Mouse (Mus musculus): ENCODE data around the gene Gpam.

Gene Gpam

DNA sequence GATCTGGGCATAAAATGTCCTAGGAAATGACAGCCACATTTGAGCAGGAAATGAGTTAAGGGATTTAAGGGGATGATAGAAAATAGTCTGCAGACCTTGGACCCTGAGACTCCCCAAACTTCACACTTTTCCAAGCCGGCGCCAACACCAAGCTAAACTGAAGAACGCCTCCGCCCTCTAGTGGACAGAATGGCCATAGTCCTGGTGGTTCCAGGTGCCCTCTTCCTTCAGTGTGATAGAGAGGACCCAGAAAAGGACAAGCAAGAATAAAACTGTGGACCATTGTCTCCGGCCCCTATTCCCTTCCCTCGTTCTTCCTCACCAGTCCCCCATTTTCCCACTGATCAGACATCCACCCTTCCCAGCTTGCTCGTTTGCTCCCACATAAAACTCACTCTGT lies 66.1 kb downstream of the Gpam start:
- DNase-seq (ENCODE audit: low spot score), result peak; percentile 93

DNA sequence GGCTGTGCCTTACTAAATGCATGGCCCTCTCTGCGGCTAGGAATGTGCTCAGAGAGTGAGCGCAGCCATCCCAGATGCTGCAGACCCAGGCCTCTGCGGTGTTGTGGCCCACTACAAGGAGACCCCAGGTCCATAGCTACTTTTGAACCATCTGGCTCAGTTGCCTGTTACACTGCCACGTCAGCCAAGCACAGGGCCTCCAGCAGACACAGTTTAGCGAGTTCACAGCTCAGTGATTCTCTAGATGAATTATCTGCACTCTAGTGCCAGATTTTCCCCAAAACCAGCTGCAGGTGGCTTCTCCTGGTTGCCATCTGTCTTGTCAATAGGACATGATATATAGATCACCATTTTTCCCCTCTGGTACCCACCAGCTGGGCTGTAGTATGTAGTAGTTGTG lies 69.6 kb downstream of the Gpam start:
- DNase-seq (ENCODE audit: low spot score), result no peak

DNA sequence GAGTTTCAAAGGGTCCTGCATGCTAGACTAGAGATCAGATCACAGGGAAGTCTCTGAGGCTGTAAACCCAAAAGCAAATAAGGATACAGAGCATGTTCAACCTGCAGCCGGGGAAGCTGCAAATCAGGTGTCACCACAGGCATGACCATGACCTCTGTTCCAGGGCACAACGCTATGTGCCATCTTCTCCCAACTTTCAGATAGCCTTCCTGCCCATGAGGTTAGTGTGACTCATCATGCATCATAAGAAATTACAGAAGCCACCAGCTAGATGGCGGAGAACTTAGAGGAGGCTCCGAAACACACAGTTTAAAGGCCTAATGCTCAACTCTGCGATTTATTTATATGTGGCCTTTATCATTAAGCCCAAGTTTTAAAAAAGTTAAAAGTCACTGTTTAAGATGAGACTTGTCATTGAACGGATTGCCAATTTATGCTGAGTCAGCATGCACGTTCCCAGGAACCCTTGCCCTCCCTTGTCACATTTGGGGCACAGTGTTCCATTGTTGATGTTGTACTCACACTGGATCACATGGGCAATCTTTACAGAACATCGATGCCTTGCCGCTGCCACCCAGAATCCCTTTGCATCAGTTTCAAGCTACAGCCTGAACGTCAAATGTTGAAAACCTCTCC lies 71.3 kb downstream of the Gpam start:
- DNase-seq (ENCODE audit: low spot score), result no peak

DNA sequence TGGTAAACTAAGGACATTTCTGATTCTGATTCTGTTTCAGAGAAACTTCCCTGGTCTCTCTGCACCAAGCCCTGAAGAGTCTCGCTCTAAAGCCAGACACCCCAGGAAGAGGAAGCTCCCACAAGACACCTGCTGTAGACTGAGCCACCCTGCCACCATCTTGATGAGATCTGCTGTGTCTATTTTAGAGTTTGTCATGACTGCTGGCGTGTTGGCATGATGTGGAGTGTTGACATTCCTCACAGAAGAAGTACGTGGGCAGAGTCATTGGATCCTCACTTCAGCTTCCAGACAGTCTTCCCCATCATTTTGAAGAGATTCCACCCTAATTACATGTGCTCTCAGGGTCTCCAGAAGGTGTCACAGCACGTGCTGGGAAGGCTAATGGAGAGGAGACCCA lies 73.9 kb downstream of the Gpam start:
- DNase-seq (ENCODE audit: low spot score), result no peak

DNA sequence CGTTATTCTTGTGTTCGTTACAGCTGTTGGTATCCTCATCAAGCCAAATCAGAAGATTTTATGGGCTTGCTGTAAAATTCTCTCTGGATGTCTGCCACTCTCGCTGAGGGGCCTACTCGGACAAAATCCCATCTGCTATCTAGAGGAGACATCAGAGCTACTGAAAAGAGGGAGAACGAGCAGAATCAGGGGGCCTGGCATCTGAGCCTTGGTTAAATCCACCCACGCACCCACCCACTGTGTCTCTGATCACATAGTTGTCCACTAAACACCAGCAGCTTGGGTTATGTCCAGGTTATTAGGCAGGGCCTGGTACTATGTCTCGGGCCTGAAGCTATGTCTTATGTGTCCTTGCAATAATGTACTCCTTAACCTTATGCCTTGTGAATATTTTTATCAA lies 89.6 kb downstream of the Gpam start:
- DNase-seq (ENCODE audit: low spot score), result no peak

DNA sequence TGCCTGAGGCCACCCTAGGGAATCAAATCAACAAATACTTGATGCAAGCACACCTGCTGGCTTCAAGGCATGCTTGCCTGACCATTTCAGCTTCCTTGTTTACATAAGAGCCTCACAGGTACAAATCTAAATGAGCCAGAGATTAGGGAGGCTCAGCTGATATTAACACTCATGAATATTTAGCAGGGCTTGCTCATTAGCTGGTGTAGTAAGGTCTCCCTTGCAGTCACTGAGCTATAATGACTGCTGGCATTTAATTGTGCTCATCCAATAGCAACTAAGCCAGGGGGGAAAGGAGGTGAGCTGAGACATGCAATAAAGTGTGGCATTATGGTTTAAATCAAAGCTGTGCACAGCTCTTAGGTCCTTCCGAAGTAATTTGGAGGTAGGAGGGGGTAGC lies 108.2 kb downstream of the Gpam start:
- no peak for DNase-seq (ENCODE audit: low spot score)
